Mouse (Mus musculus): ENCODE results near the gene Eml4. TPM values are rescaled to one million over a fixed set of nuclear protein-coding genes. Genes with fewer than 3 reads are reported as not detected.

Eml4 gene
- polyA plus RNA-seq, 1 experiment from 2014 or later = 70.8 TPM

DNA sequence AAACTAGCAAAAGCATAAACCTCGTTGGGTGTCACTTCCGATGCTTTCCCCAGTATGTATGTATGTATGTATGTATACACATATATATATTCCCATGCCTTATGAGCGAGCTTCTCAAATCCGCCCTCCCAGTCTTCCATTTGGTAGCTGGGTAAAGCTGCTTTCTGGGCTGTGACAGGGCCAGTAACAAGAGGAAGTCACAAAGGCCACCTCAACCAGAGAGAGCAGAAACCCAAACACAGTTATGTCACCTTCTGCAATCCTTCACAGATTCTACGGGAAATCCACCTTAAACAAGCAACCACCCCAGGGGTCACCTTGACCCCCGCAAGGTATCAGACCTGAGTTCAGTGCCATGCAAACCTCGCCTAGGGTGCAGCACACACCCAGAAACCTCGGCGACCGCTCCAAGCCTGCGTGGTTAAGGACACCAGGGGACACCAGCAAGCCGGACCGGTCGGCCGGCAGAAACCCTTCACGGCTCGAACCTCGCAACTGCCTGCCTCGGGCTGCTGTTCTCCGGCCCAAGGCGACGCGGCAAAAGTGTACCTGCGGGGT, 163.0 kb downstream of the Eml4 start:
- H3K4me3 ChIP-seq (replicated peaks) = peak overlapping the region; percentile 96
- peak overlapping the region; percentile 75 for H3K27ac ChIP-seq
- WGBS = 3% methylated on average over 24 of the region's 24 CpGs
- peaks cover 19% of the 10 kb centered on the region for H3K4me1 ChIP-seq (replicated peaks)
- no peaks in the 10 kb centered on the region for H3K27me3 ChIP-seq
- no peaks in the 10 kb centered on the region for H3K36me3 ChIP-seq
- peak overlapping the region; percentile 89 for H3K9ac ChIP-seq (replicated peaks)
- no peak for ATAC-seq (ENCODE audit: insufficient number of reproducible peaks, insufficient read depth, low FRiP score, low TSS enrichment, low read depth)
- peak overlapping the region; percentile 87 for H3K4me2 ChIP-seq
- no peaks in the 10 kb centered on the region for H3K9me3 ChIP-seq

DNA sequence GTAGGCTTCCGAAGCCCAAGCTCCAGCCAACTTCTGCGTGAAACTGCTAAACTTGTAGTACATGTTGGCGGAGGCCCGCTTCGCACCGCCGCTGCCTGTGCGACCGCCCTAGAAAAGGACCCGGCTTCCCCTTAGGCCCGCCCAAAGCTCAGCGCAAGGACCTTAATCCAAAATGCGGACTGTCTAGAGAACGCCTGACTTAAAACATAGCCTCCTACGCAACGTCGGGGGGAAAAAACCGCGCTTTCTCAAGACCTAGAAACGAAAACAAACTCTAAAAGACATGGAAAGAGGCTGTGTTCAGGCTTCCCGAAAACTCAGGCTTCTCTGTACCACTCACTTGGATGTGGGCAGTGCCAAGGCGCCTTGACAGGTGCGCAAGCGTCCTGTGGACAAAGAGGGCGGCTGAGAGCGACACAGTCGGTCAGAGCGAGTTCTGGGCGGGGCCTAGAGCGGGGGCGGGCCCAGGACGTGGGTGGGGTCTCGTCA, 163.5 kb downstream of the Eml4 start:
- peak; percentile 99 for ATAC-seq (ENCODE audit: insufficient number of reproducible peaks, insufficient read depth, low FRiP score, low TSS enrichment, low read depth)
- H3K9me3 ChIP-seq = no peaks in the 10 kb centered on the region
- no peaks in the 10 kb centered on the region for H3K36me3 ChIP-seq
- peak overlapping the region; percentile 75 for H3K27ac ChIP-seq
- WGBS = under 1% methylated on average over 33 of the region's 33 CpGs
- H3K27me3 ChIP-seq = no peaks in the 10 kb centered on the region
- peak overlapping the region; percentile 89 for H3K9ac ChIP-seq (replicated peaks)
- peak overlapping the region; percentile 96 for H3K4me3 ChIP-seq (replicated peaks)
- H3K4me2 ChIP-seq = peak overlapping the region; percentile 87
- H3K4me1 ChIP-seq (replicated peaks) = peaks cover 19% of the 10 kb centered on the region

DNA sequence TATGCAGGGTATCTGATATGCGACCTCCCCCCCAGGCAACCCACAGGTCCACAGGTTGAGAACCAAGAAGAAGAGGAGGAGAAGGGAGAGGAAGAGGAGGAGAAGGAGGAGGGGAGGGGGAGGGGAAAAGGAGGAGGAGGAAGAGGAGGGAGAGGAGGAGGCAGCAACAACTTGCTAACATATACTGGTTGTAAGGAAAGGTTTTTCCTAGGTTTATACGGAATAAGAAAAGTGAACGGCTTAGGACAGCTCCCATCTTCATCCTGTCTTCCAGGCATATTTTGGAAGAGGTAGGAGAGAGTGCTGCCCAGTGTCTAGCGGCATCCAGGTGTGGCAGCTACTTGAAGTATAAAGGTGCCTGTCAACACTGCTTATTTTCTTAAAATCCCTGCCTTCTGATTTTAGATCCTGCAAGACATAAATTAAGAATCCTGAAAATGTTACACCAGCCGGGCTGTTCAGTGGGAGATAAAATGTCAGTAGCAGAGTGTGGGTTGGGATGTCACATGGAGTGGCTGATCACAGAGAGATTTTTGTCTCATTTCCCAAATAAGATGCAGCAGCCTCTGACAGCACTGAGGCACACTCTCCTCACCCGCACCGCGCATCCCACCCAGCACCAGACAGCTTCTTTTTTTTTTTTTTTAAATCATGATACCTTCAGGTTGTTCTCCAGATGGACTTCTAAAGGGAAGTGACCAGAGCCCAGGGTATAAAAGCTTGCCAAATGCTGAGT, 166.7 kb downstream of the Eml4 start, which contains the start of gene Cox7a2l:
Gene Cox7a2l, minus strand, starts transcription at position 51 of the 736 bp plus-strand sequence.
- ATAC-seq (ENCODE audit: insufficient number of reproducible peaks, insufficient read depth, low FRiP score, low TSS enrichment, low read depth) = no peak
- Histone ChIP-seq H3K9ac (replicated peaks) (no peak within 1 kb of the TSS), H3K4me1 (replicated peaks) (peaks cover 14% of the 10 kb centered on the region), H3K36me3 (no peaks in the 10 kb centered on the region), H3K27me3 (no peaks in the 10 kb centered on the region), H3K4me2 (no peak within 1 kb of the TSS), H3K4me3 (replicated peaks) (no peak within 1 kb of the TSS), H3K27ac (no peak within 1 kb of the TSS), H3K9me3 (no peaks in the 10 kb centered on the region)
- WGBS = 92% methylated on average over 8 of the region's 8 CpGs

- Histone ChIP-seq H3K9ac (replicated peaks) (no peak overlapping the region), H3K4me2 (no peak overlapping the region), H3K9me3 (no peaks in the 10 kb centered on the region), H3K4me3 (replicated peaks) (no peak overlapping the region), H3K36me3 (no peaks in the 10 kb centered on the region), H3K27me3 (peaks cover 6% of the 10 kb centered on the region; the same call in 1 of the 2 replicates), H3K4me1 (replicated peaks) (peaks cover 15% of the 10 kb centered on the region), H3K27ac (no peak overlapping the region)
- no peak for ATAC-seq (ENCODE audit: insufficient number of reproducible peaks, insufficient read depth, low FRiP score, low TSS enrichment, low read depth)
- 84% methylated on average over 4 of the region's 4 CpGs for WGBS
Observed at GRCm38 (mm10) chr17:83521881-83522280, 171.2 kb downstream of the Eml4 start.

- 65% methylated on average over 7 of the region's 7 CpGs for WGBS
- no peaks in the 10 kb centered on the region for H3K36me3 ChIP-seq
- no peak for ATAC-seq (ENCODE audit: insufficient number of reproducible peaks, insufficient read depth, low FRiP score, low TSS enrichment, low read depth)
- H3K4me1 ChIP-seq (replicated peaks) = peaks cover 24% of the 10 kb centered on the region
- H3K9ac ChIP-seq (replicated peaks) = no peak overlapping the region
- no peak overlapping the region for H3K4me3 ChIP-seq (replicated peaks)
- H3K27ac ChIP-seq = no peak overlapping the region
- H3K4me2 ChIP-seq = no peak overlapping the region
- H3K9me3 ChIP-seq = no peaks in the 10 kb centered on the region
- H3K27me3 ChIP-seq = peaks cover 6% of the 10 kb centered on the region; the same call in 1 of the 2 replicates
Observed at GRCm38 (mm10) chr17:83522590-83523379, 172.1 kb downstream of the Eml4 start.

GRCm38 (mm10) chr17:83524753-83525152, 174.0 kb downstream of the Eml4 start:
- Histone ChIP-seq H3K9ac (replicated peaks) (no peak overlapping the region), H3K4me1 (replicated peaks) (peaks cover 28% of the 10 kb centered on the region), H3K4me2 (no peak overlapping the region), H3K9me3 (no peaks in the 10 kb centered on the region), H3K4me3 (replicated peaks) (no peak overlapping the region), H3K36me3 (no peaks in the 10 kb centered on the region), H3K27me3 (peaks cover 6% of the 10 kb centered on the region; the same call in 1 of the 2 replicates), H3K27ac (no peak overlapping the region)
- no peak for ATAC-seq (ENCODE audit: insufficient number of reproducible peaks, insufficient read depth, low FRiP score, low TSS enrichment, low read depth)
- 60% methylated on average over 7 of the region's 7 CpGs for WGBS

- Histone ChIP-seq H3K4me2 (no peak overlapping the region; the same call in 1 of the 2 replicates), H3K4me3 (replicated peaks) (no peak overlapping the region), H3K9me3 (no peaks in the 10 kb centered on the region), H3K36me3 (no peaks in the 10 kb centered on the region), H3K9ac (replicated peaks) (no peak overlapping the region), H3K27me3 (peaks cover 6% of the 10 kb centered on the region; the same call in 1 of the 2 replicates), H3K27ac (no peak overlapping the region), H3K4me1 (replicated peaks) (peaks cover 28% of the 10 kb centered on the region)
- no peak for ATAC-seq (ENCODE audit: insufficient number of reproducible peaks, insufficient read depth, low FRiP score, low TSS enrichment, low read depth)
- WGBS = 15% methylated on average over 8 of the region's 8 CpGs
Observed at GRCm38 (mm10) chr17:83525596-83525995, 174.9 kb downstream of the Eml4 start.

DNA sequence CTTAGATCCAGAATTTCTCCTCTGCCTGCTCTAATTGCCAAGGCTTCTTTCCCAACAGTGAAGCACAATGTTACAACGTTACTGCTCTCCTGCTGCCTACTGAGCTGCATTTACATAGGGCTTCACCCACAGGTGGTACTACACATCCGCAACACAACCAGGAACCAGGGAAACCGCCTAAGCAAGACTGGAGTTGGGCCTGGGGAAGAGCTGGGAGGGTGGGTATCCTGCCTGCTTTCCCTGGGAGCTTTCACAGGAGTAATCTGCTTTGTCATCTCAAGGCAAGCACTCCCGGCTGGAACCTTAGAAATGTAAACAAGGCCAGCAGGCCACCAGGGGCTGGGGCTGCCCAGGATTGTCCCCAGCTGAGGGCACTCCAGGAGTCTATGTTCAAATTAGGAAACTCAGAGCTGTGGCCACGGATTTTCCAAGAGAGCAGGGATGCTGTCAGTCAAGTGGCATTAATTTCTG, 175.4 kb downstream of the Eml4 start:
- peaks cover 28% of the 10 kb centered on the region for H3K4me1 ChIP-seq (replicated peaks)
- peaks cover 6% of the 10 kb centered on the region; the same call in 1 of the 2 replicates for H3K27me3 ChIP-seq
- no peak for ATAC-seq (ENCODE audit: insufficient number of reproducible peaks, insufficient read depth, low FRiP score, low TSS enrichment, low read depth)
- H3K27ac ChIP-seq = 0 out of 2 replicates have a peak overlapping the region, but pooled peaks have one; percentile 50
- WGBS = 12% methylated on average over 5 of the region's 5 CpGs
- no peak overlapping the region for H3K4me3 ChIP-seq (replicated peaks)
- no peak overlapping the region for H3K9ac ChIP-seq (replicated peaks)
- no peaks in the 10 kb centered on the region for H3K9me3 ChIP-seq
- peak overlapping the region; percentile 1; the same call in 1 of the 2 replicates for H3K4me2 ChIP-seq
- H3K36me3 ChIP-seq = no peaks in the 10 kb centered on the region

- WGBS = 29% methylated on average over 13 of the region's 13 CpGs
- H3K4me3 ChIP-seq (replicated peaks) = no peak overlapping the region
- H3K9ac ChIP-seq (replicated peaks) = 0 out of 2 replicates have a peak overlapping the region, but pooled peaks have one; percentile 1
- peak overlapping the region; percentile 42 for H3K4me2 ChIP-seq
- H3K27me3 ChIP-seq = peaks cover 6% of the 10 kb centered on the region; the same call in 1 of the 2 replicates
- no peaks in the 10 kb centered on the region for H3K9me3 ChIP-seq
- peak; percentile 77 for ATAC-seq (ENCODE audit: insufficient number of reproducible peaks, insufficient read depth, low FRiP score, low TSS enrichment, low read depth)
- peaks cover 28% of the 10 kb centered on the region for H3K4me1 ChIP-seq (replicated peaks)
- H3K36me3 ChIP-seq = no peaks in the 10 kb centered on the region
- H3K27ac ChIP-seq = peak overlapping the region; percentile 56; the same call in 1 of the 2 replicates
Observed at GRCm38 (mm10) chr17:83526624-83527532, 176.1 kb downstream of the Eml4 start.
